Mouse (Mus musculus): ENCODE data around the gene Slx1b.
A peak's percentile ranks its signal among the peaks of the same experiment; 100 is the strongest.
"Not testable (repeated sequence)": the region's sequence is repeated elsewhere in the genome, so short reads cannot be mapped to it uniquely, and the experiment has no call there.

The Slx1b gene

DNA sequence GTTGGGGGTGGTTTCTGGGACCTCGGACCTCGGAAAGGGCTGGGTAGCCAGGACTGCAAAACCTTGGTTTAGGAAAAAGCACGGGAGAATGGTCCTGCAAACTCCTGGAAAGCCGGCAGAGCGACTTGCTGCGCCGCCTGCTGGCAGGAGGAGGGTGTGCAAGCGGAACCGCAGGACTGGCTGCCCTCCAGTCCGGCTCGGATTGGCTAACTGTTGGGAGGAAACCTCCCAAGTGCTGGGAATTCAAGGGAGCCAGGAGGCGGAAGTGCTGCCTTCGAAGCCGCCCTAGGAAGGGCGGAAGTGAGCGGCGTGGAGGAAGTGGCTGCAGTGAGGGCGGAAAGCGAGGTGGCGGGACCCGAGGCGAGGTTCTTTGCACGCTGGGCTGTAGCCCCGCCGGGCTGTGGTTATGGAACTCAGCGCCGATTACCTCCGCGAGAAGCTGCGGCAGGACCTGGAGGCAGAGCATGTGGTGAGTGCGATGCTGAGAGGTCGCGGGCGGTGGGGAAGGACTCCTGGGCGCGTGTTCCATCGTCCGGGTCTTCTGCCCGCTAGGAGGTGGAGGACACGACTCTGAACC, at the start of gene Slx1b:
TSS of gene Slx1b (minus strand) at position 154 of the 577 bp plus-strand sequence.
- DNase-seq (ENCODE audit: low read depth, low spot score), result peak; percentile 94

GRCm38 (mm10) chr7:126741964-126742482, 46.4 kb upstream of the Slx1b start:
- no peak for DNase-seq (ENCODE audit: low read depth, low spot score)

GRCm38 (mm10) chr7:126741452-126741851, 45.9 kb upstream of the Slx1b start:
- no peak for DNase-seq (ENCODE audit: low read depth, low spot score)

- DNase-seq (ENCODE audit: low read depth, low spot score), result no peak
Measured at GRCm38 (mm10) chr7:126740977-126741376, 45.4 kb upstream of the Slx1b start.

DNA sequence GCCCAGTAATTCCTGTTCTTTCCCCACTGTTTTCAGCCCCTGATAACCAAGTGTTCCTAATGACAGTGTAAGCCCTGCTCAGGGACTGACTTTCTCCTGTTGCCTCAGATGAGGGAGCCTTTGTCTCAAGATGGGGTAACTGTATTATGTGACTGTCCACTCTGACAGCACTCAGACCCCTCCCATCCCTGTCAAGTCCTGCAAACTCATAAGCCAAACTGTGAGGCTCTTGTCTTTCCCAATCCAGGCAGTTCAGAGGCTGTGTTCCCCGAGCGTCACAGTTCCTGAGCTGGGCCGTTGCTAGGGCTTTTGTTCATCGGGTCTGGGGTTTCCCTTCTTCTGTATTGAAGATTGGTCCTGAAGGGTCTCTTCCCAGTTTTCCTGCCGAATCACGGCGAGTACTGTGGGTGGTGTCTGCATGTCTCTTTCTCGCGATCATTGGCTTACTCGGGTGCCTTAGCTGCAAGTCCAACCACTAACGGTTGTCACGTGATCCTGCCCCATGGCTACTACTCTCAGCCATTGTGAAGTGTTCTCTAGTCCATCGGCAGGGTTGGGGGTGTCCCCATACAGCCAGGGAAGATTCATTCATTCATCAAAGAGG, 44.6 kb upstream of the Slx1b start:
- DNase-seq (ENCODE audit: low read depth, low spot score), result no peak

DNA sequence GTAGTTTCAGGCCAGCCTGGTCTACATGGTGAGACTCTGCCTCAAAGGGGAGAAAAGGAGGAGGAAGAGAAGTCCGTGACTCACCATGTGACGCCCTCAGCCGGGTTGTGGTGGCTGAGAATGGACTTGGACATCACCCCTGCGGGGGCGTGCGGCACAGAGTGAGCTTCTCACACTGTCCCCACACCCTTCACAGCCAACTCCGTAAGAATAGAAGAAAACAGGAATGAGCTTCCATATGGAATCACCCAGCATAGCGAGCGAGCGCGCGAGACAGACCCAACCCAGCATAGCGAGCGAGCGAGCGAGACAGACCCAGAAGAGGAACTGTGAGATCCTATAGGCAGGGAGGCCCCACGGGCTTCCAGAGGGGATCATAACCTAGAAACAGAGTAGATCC, 44.0 kb upstream of the Slx1b start:
- DNase-seq (ENCODE audit: low read depth, low spot score), result no peak

DNA sequence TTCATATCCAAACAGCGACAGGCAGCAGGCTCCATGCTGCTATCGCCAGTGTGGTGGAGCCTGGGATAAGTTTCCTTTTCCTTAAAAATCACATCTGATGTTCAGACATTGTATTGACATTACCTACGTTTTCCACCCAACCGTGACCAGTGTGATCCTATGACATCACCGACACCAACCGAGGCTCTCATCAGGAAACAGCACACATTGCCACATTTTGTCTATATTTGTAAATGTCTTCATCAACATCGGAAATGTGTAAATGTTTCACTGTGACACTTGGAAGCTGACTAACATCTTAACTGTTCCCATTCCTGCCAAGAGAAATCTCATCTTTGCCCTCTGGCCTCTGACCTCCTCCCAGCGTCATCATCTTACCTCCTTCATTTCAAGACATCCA, 40.5 kb upstream of the Slx1b start:
- no peak for DNase-seq (ENCODE audit: low read depth, low spot score)

- DNase-seq (ENCODE audit: low read depth, low spot score), result not testable (repeated sequence)
Measured at GRCm38 (mm10) chr7:126730256-126730789, 34.7 kb upstream of the Slx1b start.

GRCm38 (mm10) chr7:126725667-126726066, 30.1 kb upstream of the Slx1b start:
- no peak for DNase-seq (ENCODE audit: low read depth, low spot score)

DNA sequence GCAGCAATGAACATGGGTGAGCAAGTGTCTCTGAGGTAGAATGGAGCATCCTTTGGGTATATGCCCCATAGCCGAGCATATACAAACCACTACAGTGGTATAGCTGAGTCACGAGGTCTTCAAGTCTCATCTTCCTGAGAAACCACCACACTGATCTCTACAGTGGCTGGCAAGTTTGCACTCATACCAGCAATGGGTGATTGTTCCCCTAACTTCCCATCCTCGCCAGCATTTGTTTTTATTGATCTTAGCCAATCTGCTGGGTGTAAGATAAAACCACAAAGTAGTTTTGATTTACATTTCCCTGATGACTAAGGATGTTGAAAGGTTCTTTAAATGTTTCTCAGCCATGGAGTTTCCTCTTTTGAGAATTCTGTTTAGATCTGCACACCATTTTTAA, 29.5 kb upstream of the Slx1b start:
- DNase-seq (ENCODE audit: low read depth, low spot score), result no peak

DNA sequence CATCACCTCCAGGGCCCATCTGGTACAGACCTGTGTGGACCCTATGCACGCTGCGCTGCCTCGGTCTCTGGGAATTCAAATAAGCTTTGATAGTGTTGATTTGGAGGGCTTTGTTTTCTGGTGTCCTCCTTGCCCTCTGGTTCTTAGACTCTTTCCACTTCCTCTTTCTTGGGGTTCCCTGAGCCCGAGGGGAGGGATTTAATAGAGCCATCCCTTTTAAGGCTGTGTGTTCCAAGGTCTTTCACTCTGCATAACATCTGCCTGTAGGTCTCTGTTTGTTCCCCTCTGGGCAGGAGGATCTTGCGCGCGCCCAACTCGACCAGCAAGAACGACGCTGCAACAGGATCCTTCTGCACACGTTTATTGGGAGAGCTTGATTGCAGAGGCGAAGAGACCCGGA, 26.1 kb upstream of the Slx1b start:
- DNase-seq (ENCODE audit: low read depth, low spot score), result no peak

- no peak for DNase-seq (ENCODE audit: low read depth, low spot score)
Measured at GRCm38 (mm10) chr7:126718787-126719337, 23.3 kb upstream of the Slx1b start.

DNA sequence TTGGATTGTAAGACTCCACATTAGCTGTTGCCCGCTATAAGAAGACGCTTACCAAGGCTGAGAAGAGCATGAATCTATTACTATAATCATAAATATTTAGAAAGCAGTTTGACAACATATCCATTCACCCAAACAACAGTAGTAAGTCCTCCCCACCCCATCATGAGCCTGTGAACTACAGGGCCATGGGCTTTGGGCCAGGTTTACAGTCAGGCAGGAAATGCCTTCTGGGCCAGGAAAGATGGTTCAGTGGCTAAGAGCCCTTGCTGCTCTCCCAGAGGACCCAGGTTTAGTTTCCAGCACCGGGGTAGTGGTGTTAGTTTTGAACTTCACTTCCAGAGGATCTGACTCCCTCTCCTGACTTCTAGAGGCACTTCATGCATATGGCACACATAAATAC, 22.0 kb upstream of the Slx1b start:
- DNase-seq (ENCODE audit: low read depth, low spot score), result no peak

- DNase-seq (ENCODE audit: low read depth, low spot score), result no peak
Measured at GRCm38 (mm10) chr7:126715679-126716078, 20.1 kb upstream of the Slx1b start.

GRCm38 (mm10) chr7:126711910-126712309, 16.3 kb upstream of the Slx1b start:
- no peak for DNase-seq (ENCODE audit: low read depth, low spot score)

DNA sequence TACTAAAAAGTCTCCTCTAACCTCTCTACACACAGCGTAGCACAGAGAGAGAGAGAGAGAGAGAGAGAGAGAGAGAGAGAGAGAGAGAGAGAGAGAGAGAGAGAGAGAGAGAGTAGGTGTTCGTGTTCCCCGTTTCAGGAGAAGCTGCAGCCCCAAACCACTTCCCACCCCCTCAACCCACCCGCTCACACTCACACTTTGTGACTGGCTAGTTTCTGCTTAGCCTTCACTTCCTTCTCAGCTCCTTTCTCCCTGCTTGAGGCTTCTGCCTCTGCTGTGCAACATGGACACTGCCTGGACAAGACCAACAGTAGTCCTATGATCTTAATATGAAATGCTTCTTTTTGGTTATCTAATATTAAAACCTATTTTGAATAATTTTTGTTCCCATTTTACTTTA, 14.7 kb upstream of the Slx1b start:
- no peak for DNase-seq (ENCODE audit: low read depth, low spot score)

GRCm38 (mm10) chr7:126708175-126708952, 12.8 kb upstream of the Slx1b start:
- DNase-seq (ENCODE audit: low read depth, low spot score), result no peak

- no peak for DNase-seq (ENCODE audit: low read depth, low spot score)
Measured at GRCm38 (mm10) chr7:126707442-126708174, 12.0 kb upstream of the Slx1b start, which contains the start of gene Coro1a. Gene Coro1a (minus strand): TSS chr7:126707787.

- peak; percentile 23 for DNase-seq (ENCODE audit: low read depth, low spot score)
Measured at GRCm38 (mm10) chr7:126704121-126704980, 8.8 kb upstream of the Slx1b start.

GRCm38 (mm10) chr7:126703757-126704077, 8.1 kb upstream of the Slx1b start:
- no peak for DNase-seq (ENCODE audit: low read depth, low spot score)

All from retina, adult 2 months (tissue).